Mouse (Mus musculus) macrophage (primary cell): ENCODE results near the gene Gtf3a. TPM values are rescaled to one million over a fixed set of nuclear protein-coding genes. Genes with fewer than 3 reads are reported as not detected.
"Not testable (repeated sequence)": the region's sequence is repeated elsewhere in the genome, so short reads cannot be mapped to it uniquely, and the experiment has no call there.

Experiments used
- H3K27ac ChIP-seq: fragments of 350-480 bp; formaldehyde crosslinking; 2 replicates; pipeline ENCODE4 v1.9.0; 2021
- H3K36me3 ChIP-seq: fragments of 350-480 bp; formaldehyde crosslinking; 2 replicates; pipeline ENCODE4 v1.9.0; 2021; ENCODE audit errors: inconsistent target
- H3K4me3 ChIP-seq: fragments of 350-480 bp; formaldehyde crosslinking; 2 replicates; pipeline ENCODE4 v1.9.0; 2021; ENCODE audit errors: inconsistent target
- H3K79me2 ChIP-seq: fragments of 350-480 bp; formaldehyde crosslinking; 2 replicates; pipeline ENCODE4 v1.9.0; 2021; ENCODE audit errors: inconsistent target
- WGBS: methylation state at CpG from one replicate; pipeline ENCODE4 v1.1.7; 2026; ENCODE audit warnings: inconsistent platforms; ENCODE audit not compliant: missing documents; 5-methylcytosine and 5-hydroxymethylcytosine counted together
- polyA plus RNA-seq: library from polyadenylated mRNA; stranded (reverse); fragments of 250-400 nt; gene quantifications from 3 replicates; pipeline ENCODE4 v1.2.4, GENCODE M21; 2018; ENCODE audit warnings: inconsistent platforms
- total RNA-seq, 78 experiments: library from RNA; depleted of rRNA; stranded (reverse); fragments of 250-400 nt; gene quantifications; 1 replicate in 9 of 78; 2 replicates in 24 of 78; 3 replicates in 43 of 78; 4 replicates in 2 of 78; pipeline ENCODE4 v1.2.4; 2018; ENCODE audit warnings: inconsistent platforms in 56 of 78

Gtf3a gene
- 10 to 100 TPM in 15 of 26 experiments, 1 to 10 TPM in 11; 1.8 to 32.7 (median 12.6) TPM for total RNA-seq (2018; cell fraction: chromatin; rRNA removed)
- 10 to 100 TPM; 24.5 to 49.1 (median 35.6) TPM for total RNA-seq (2018; cell fraction: cytosol; rRNA removed)
- 10 to 100 TPM in 17 of 26 experiments, 1 to 10 TPM in 9; 5.5 to 37.0 (median 11.6) TPM for total RNA-seq (2018; cell fraction: nucleus; rRNA removed)
- 33.8 to 46.2 TPM (median 44.9 TPM) in 3 replicates for polyA plus RNA-seq

GRCm38 (mm10) chr5:146948508-146949088 lies at the start of gene Gtf3a:
TSS of gene Gtf3a (plus strand) at chr5:146948657.
- H3K36me3 ChIP-seq = peaks cover 25% of the 10 kb centered on the region
- WGBS = under 1% methylated on average over 47 of the region's 62 CpGs
- peak within 1 kb of the TSS; percentile 77 for H3K27ac ChIP-seq
- peak within 1 kb of the TSS; percentile 49 for H3K4me3 ChIP-seq
- H3K79me2 ChIP-seq = peaks cover 21% of the 10 kb centered on the region

GRCm38 (mm10) chr5:146900331-146900730 lies 48.1 kb upstream of the Gtf3a start:
- whole genome bisulfite sequencing = 87% methylated on average over 6 of the region's 7 CpGs
- no peak overlapping the region for H3K27ac ChIP-seq

GRCm38 (mm10) chr5:146901501-146901900 lies 47.0 kb upstream of the Gtf3a start:
- Histone ChIP-seq H3K4me3 (no peak overlapping the region), H3K27ac (no peak overlapping the region), H3K79me2 (no peaks in the 10 kb centered on the region), H3K36me3 (no peaks in the 10 kb centered on the region)
- 92% methylated on average over 2 of the region's 2 CpGs for WGBS

More at GRCm38 (mm10) chr5:146900331-146900730, 48.1 kb upstream of the Gtf3a start:
- Histone ChIP-seq H3K36me3 (no peaks in the 10 kb centered on the region), H3K79me2 (no peaks in the 10 kb centered on the region), H3K4me3 (no peak overlapping the region)

- Histone ChIP-seq H3K79me2 (no peaks in the 10 kb centered on the region), H3K4me3 (no peak overlapping the region)
- WGBS = 23% methylated on average over 8 of the region's 8 CpGs
These were observed 44.1 kb upstream of the Gtf3a start for GRCm38 (mm10) chr5:146904404-146904803.

GRCm38 (mm10) chr5:146905486-146906172 lies 42.8 kb upstream of the Gtf3a start:
- Histone ChIP-seq H3K27ac (no peak overlapping the region), H3K79me2 (no peaks in the 10 kb centered on the region), H3K36me3 (no peaks in the 10 kb centered on the region), H3K4me3 (no peak overlapping the region)
- WGBS = 32% methylated on average over 14 of the region's 14 CpGs

More at GRCm38 (mm10) chr5:146904404-146904803, 44.1 kb upstream of the Gtf3a start:
- Histone ChIP-seq H3K27ac (no peak overlapping the region), H3K36me3 (no peaks in the 10 kb centered on the region)

- WGBS = 73% methylated on average over 5 of the region's 5 CpGs
- Histone ChIP-seq H3K4me3 (no peak overlapping the region), H3K36me3 (no peaks in the 10 kb centered on the region), H3K79me2 (no peaks in the 10 kb centered on the region), H3K27ac (no peak overlapping the region)
These were observed 40.9 kb upstream of the Gtf3a start for GRCm38 (mm10) chr5:146907533-146907932.

GRCm38 (mm10) chr5:146908629-146909028 lies 39.8 kb upstream of the Gtf3a start:
- H3K27ac ChIP-seq = no peak overlapping the region
- H3K36me3 ChIP-seq = no peaks in the 10 kb centered on the region
- H3K4me3 ChIP-seq = no peak overlapping the region
- H3K79me2 ChIP-seq = no peaks in the 10 kb centered on the region
- 58% methylated on average over 11 of the region's 11 CpGs for WGBS

GRCm38 (mm10) chr5:146912206-146912605 lies 36.3 kb upstream of the Gtf3a start:
- Histone ChIP-seq H3K36me3 (no peaks in the 10 kb centered on the region), H3K27ac (no peak overlapping the region), H3K4me3 (no peak overlapping the region), H3K79me2 (no peaks in the 10 kb centered on the region)
- 21% methylated on average over 9 of the region's 9 CpGs for WGBS

- 96% methylated on average over 7 of the region's 7 CpGs for WGBS
These were observed 35.1 kb upstream of the Gtf3a start for GRCm38 (mm10) chr5:146913355-146913754.

GRCm38 (mm10) chr5:146914088-146914766 lies 34.2 kb upstream of the Gtf3a start:
- no peak overlapping the region for H3K27ac ChIP-seq
- no peaks in the 10 kb centered on the region for H3K36me3 ChIP-seq
- no peaks in the 10 kb centered on the region for H3K79me2 ChIP-seq
- WGBS = 29% methylated on average over 9 of the region's 9 CpGs
- no peak overlapping the region for H3K4me3 ChIP-seq

More at GRCm38 (mm10) chr5:146913355-146913754, 35.1 kb upstream of the Gtf3a start:
- H3K36me3 ChIP-seq = no peaks in the 10 kb centered on the region
- H3K79me2 ChIP-seq = no peaks in the 10 kb centered on the region
- H3K4me3 ChIP-seq = no peak overlapping the region
- no peak overlapping the region for H3K27ac ChIP-seq

- no peak overlapping the region for H3K27ac ChIP-seq
- no peaks in the 10 kb centered on the region for H3K79me2 ChIP-seq
- WGBS = 93% methylated on average over 8 of the region's 8 CpGs
- no peaks in the 10 kb centered on the region for H3K36me3 ChIP-seq
- H3K4me3 ChIP-seq = no peak overlapping the region
These were observed 32.2 kb upstream of the Gtf3a start for GRCm38 (mm10) chr5:146916273-146916672.

GRCm38 (mm10) chr5:146916806-146917205 lies 31.7 kb upstream of the Gtf3a start:
- H3K36me3 ChIP-seq = no peaks in the 10 kb centered on the region
- H3K27ac ChIP-seq = no peak overlapping the region
- no peak overlapping the region for H3K4me3 ChIP-seq
- 11% methylated on average over 5 of the region's 6 CpGs for WGBS
- H3K79me2 ChIP-seq = no peaks in the 10 kb centered on the region

GRCm38 (mm10) chr5:146917357-146917756 lies 31.1 kb upstream of the Gtf3a start:
- not testable (repeated sequence) for H3K27ac ChIP-seq, H3K36me3 ChIP-seq, H3K79me2 ChIP-seq, H3K4me3 ChIP-seq
- WGBS = 100% methylated on average over 2 of the region's 6 CpGs

GRCm38 (mm10) chr5:146919874-146920273 lies 28.6 kb upstream of the Gtf3a start:
- Histone ChIP-seq H3K4me3 (no peak overlapping the region), H3K36me3 (no peaks in the 10 kb centered on the region), H3K79me2 (no peaks in the 10 kb centered on the region), H3K27ac (no peak overlapping the region)
- 68% methylated on average over 5 of the region's 6 CpGs for WGBS
